Mouse (Mus musculus): ENCODE data around the gene G430095P16Rik. TPM values are rescaled to one million over a fixed set of nuclear protein-coding genes. Genes with fewer than 3 reads are reported as not detected.

G430095P16Rik gene
- polyA plus RNA-seq, 1 experiment from 2014 or later: 7.1 TPM

GRCm38 (mm10) chr8:84695140-84695539, 27.7 kb upstream of the G430095P16Rik start:
- H3K36me3 ChIP-seq: peaks cover 82% of the 10 kb centered on the region
- no peak for ATAC-seq (ENCODE audit: insufficient number of reproducible peaks, insufficient read depth, low FRiP score, low TSS enrichment)
- peaks cover 6% of the 10 kb centered on the region; the same call in 1 of the 2 replicates for H3K4me1 ChIP-seq
- no peak overlapping the region; the same call in 1 of the 2 replicates for H3K9ac ChIP-seq
- H3K27me3 ChIP-seq: no peaks in the 10 kb centered on the region
- no peak overlapping the region for H3K27ac ChIP-seq
- no peak overlapping the region for H3K4me3 ChIP-seq
- H3K4me2 ChIP-seq (replicated peaks): no peak overlapping the region
- WGBS: 93% methylated on average over 6 of the region's 6 CpGs
- H3K9me3 ChIP-seq: no peaks in the 10 kb centered on the region

GRCm38 (mm10) chr8:84697166-84698130, 25.4 kb upstream of the G430095P16Rik start:
- peaks cover 16% of the 10 kb centered on the region for H3K27me3 ChIP-seq
- no peaks in the 10 kb centered on the region for H3K9me3 ChIP-seq
- H3K4me3 ChIP-seq: no peak overlapping the region
- 92% methylated on average over 14 of the region's 14 CpGs for WGBS
- 0 out of 2 replicates have a peak, but pooled peaks cover 12% of the 10 kb centered on the region for H3K4me1 ChIP-seq
- ATAC-seq (ENCODE audit: insufficient number of reproducible peaks, insufficient read depth, low FRiP score, low TSS enrichment): no peak
- no peak overlapping the region for H3K9ac ChIP-seq
- no peak overlapping the region for H3K27ac ChIP-seq
- H3K36me3 ChIP-seq: peaks cover 68% of the 10 kb centered on the region
- no peak overlapping the region for H3K4me2 ChIP-seq (replicated peaks)

GRCm38 (mm10) chr8:84698288-84698687, 24.5 kb upstream of the G430095P16Rik start:
- 89% methylated on average over 5 of the region's 5 CpGs for WGBS
- Histone ChIP-seq H3K27me3 (peaks cover 25% of the 10 kb centered on the region), H3K9ac (no peak overlapping the region), H3K4me3 (no peak overlapping the region), H3K9me3 (no peaks in the 10 kb centered on the region), H3K4me1 (0 out of 2 replicates have a peak, but pooled peaks cover 12% of the 10 kb centered on the region), H3K27ac (no peak overlapping the region), H3K36me3 (peaks cover 61% of the 10 kb centered on the region), H3K4me2 (replicated peaks) (no peak overlapping the region)
- no peak for ATAC-seq (ENCODE audit: insufficient number of reproducible peaks, insufficient read depth, low FRiP score, low TSS enrichment)

- Histone ChIP-seq H3K4me2 (replicated peaks) (no peak overlapping the region), H3K9me3 (no peaks in the 10 kb centered on the region), H3K36me3 (peaks cover 55% of the 10 kb centered on the region), H3K9ac (no peak overlapping the region), H3K4me1 (0 out of 2 replicates have a peak, but pooled peaks cover 13% of the 10 kb centered on the region), H3K4me3 (no peak overlapping the region), H3K27me3 (peaks cover 31% of the 10 kb centered on the region), H3K27ac (0 out of 2 replicates have a peak overlapping the region, but pooled peaks have one; percentile 17)
- ATAC-seq (ENCODE audit: insufficient number of reproducible peaks, insufficient read depth, low FRiP score, low TSS enrichment): no peak
- 91% methylated on average over 9 of the region's 9 CpGs for WGBS
Measured at GRCm38 (mm10) chr8:84698929-84699401, 23.8 kb upstream of the G430095P16Rik start.

- Histone ChIP-seq H3K4me1 (peaks cover 22% of the 10 kb centered on the region), H3K4me3 (no peak overlapping the region), H3K27me3 (peaks cover 41% of the 10 kb centered on the region), H3K9ac (no peak overlapping the region), H3K9me3 (no peaks in the 10 kb centered on the region), H3K36me3 (peaks cover 48% of the 10 kb centered on the region), H3K27ac (0 out of 2 replicates have a peak overlapping the region, but pooled peaks have one; percentile 23), H3K4me2 (replicated peaks) (no peak overlapping the region)
- no peak for ATAC-seq (ENCODE audit: insufficient number of reproducible peaks, insufficient read depth, low FRiP score, low TSS enrichment)
- WGBS: 68% methylated on average over 7 of the region's 7 CpGs
Measured at GRCm38 (mm10) chr8:84699861-84700322, 22.9 kb upstream of the G430095P16Rik start.

GRCm38 (mm10) chr8:84700526-84700925, 22.3 kb upstream of the G430095P16Rik start:
- Histone ChIP-seq H3K36me3 (peaks cover 43% of the 10 kb centered on the region), H3K9ac (no peak overlapping the region), H3K27ac (0 out of 2 replicates have a peak overlapping the region, but pooled peaks have one; percentile 23), H3K4me1 (peaks cover 26% of the 10 kb centered on the region), H3K4me3 (no peak overlapping the region), H3K9me3 (no peaks in the 10 kb centered on the region), H3K4me2 (replicated peaks) (no peak overlapping the region), H3K27me3 (peaks cover 46% of the 10 kb centered on the region)
- ATAC-seq (ENCODE audit: insufficient number of reproducible peaks, insufficient read depth, low FRiP score, low TSS enrichment): no peak
- 82% methylated on average over 5 of the region's 5 CpGs for WGBS

- no peaks in the 10 kb centered on the region for H3K9me3 ChIP-seq
- H3K9ac ChIP-seq: no peak within 1 kb of the TSS; the same call in 1 of the 2 replicates
- H3K36me3 ChIP-seq: peaks cover 37% of the 10 kb centered on the region
- H3K4me3 ChIP-seq: peak within 1 kb of the TSS; percentile 17
- peak within 1 kb of the TSS; percentile 57; the same call in 1 of the 2 replicates for H3K27ac ChIP-seq
- peak within 1 kb of the TSS; percentile 21; the same call in 1 of the 2 replicates for H3K4me2 ChIP-seq (replicated peaks)
- H3K4me1 ChIP-seq: peaks cover 28% of the 10 kb centered on the region
- H3K27me3 ChIP-seq: peaks cover 49% of the 10 kb centered on the region
- 10% methylated on average over 34 of the region's 34 CpGs for WGBS
- peak; percentile 41; the same call in 1 of the 2 replicates for ATAC-seq (ENCODE audit: insufficient number of reproducible peaks, insufficient read depth, low FRiP score, low TSS enrichment)
Measured at GRCm38 (mm10) chr8:84700941-84701911, 21.6 kb upstream of the G430095P16Rik start, which contains the start of gene Lyl1. Lyl1 (plus strand) TSS chr8:84701457.

GRCm38 (mm10) chr8:84702561-84702960, 20.2 kb upstream of the G430095P16Rik start:
- WGBS: 69% methylated on average over 9 of the region's 9 CpGs
- Histone ChIP-seq H3K9me3 (no peaks in the 10 kb centered on the region), H3K4me1 (peaks cover 40% of the 10 kb centered on the region), H3K27ac (no peak overlapping the region), H3K4me3 (peak overlapping the region; percentile 17), H3K9ac (no peak overlapping the region), H3K36me3 (peaks cover 25% of the 10 kb centered on the region), H3K4me2 (replicated peaks) (0 out of 2 replicates have a peak overlapping the region, but pooled peaks have one; percentile 38), H3K27me3 (peaks cover 61% of the 10 kb centered on the region)
- ATAC-seq (ENCODE audit: insufficient number of reproducible peaks, insufficient read depth, low FRiP score, low TSS enrichment): no peak

- H3K9me3 ChIP-seq: no peaks in the 10 kb centered on the region
- peak overlapping the region; percentile 20 for H3K4me3 ChIP-seq
- peaks cover 25% of the 10 kb centered on the region for H3K36me3 ChIP-seq
- ATAC-seq (ENCODE audit: insufficient number of reproducible peaks, insufficient read depth, low FRiP score, low TSS enrichment): no peak
- H3K27ac ChIP-seq: no peak overlapping the region
- 0 out of 2 replicates have a peak overlapping the region, but pooled peaks have one; percentile 38 for H3K4me2 ChIP-seq (replicated peaks)
- H3K9ac ChIP-seq: no peak overlapping the region
- 80% methylated on average over 6 of the region's 6 CpGs for WGBS
- peaks cover 45% of the 10 kb centered on the region for H3K4me1 ChIP-seq
- peaks cover 65% of the 10 kb centered on the region for H3K27me3 ChIP-seq
Measured at GRCm38 (mm10) chr8:84702963-84703465, 19.8 kb upstream of the G430095P16Rik start.

- Histone ChIP-seq H3K36me3 (peaks cover 21% of the 10 kb centered on the region), H3K9ac (0 out of 2 replicates have a peak overlapping the region, but pooled peaks have one; percentile 10), H3K27ac (no peak overlapping the region), H3K4me2 (replicated peaks) (peak overlapping the region; percentile 38), H3K9me3 (no peaks in the 10 kb centered on the region), H3K27me3 (peaks cover 71% of the 10 kb centered on the region), H3K4me1 (peaks cover 49% of the 10 kb centered on the region), H3K4me3 (peak overlapping the region; percentile 20)
- 10% methylated on average over 38 of the region's 38 CpGs for WGBS
- ATAC-seq (ENCODE audit: insufficient number of reproducible peaks, insufficient read depth, low FRiP score, low TSS enrichment): no peak
Measured at GRCm38 (mm10) chr8:84703466-84704249, 19.1 kb upstream of the G430095P16Rik start.
